Mouse (Mus musculus) liver, embryonic 16.5 days (tissue): ENCODE measurements around the gene Scube2. TPM values are rescaled to one million over a fixed set of nuclear protein-coding genes. Genes with fewer than 3 reads are reported as not detected.

ENCODE experiments used
- ATAC-seq: fragments of 200-750 bp; cut with Nextera tagmentation; 2 replicates; pipeline ENCODE4 v1.8.0; 2017; ENCODE audit warnings: low read depth, mild to moderate bottlenecking, moderate number of reproducible peaks, moderate library complexity
- H3K27ac ChIP-seq: fragments of 300-500 bp; sonication (generic); 2 replicates; pipeline ENCODE4 v1.5.1; 2014; ENCODE audit warnings: mild to moderate bottlenecking, low read length
- H3K27me3 ChIP-seq: fragments of 300-500 bp; sonication (generic); 2 replicates; pipeline ENCODE4 v1.6.1; 2014; ENCODE audit warnings: low read depth, low read length, mixed read lengths; ENCODE audit not compliant: control insufficient read depth, insufficient read depth
- H3K36me3 ChIP-seq: fragments of 300-500 bp; sonication (generic); 2 replicates; pipeline ENCODE4 v1.6.1; 2014; ENCODE audit warnings: mild to moderate bottlenecking; ENCODE audit not compliant: control insufficient read depth, insufficient read depth
- H3K4me1 ChIP-seq: fragments of 300-500 bp; sonication (generic); 2 replicates; pipeline ENCODE4 v1.6.1; 2014; ENCODE audit warnings: low read depth, low read length, mixed read lengths; ENCODE audit not compliant: control insufficient read depth
- H3K4me2 ChIP-seq: fragments of 300-500 bp; sonication (generic); 2 replicates; pipeline ENCODE4 v1.6.1; 2014; ENCODE audit warnings: low read depth, low read length, mixed read lengths
- H3K4me3 ChIP-seq: fragments of 300-500 bp; sonication (generic); 2 replicates; pipeline ENCODE4 v1.5.1; 2014; ENCODE audit warnings: low read depth, mild to moderate bottlenecking, low read length
- H3K9ac ChIP-seq: fragments of 300-500 bp; sonication (generic); 2 replicates; pipeline ENCODE4 v1.6.1; 2014; ENCODE audit warnings: low read depth, low read length
- H3K9me3 ChIP-seq: fragments of 300-500 bp; sonication (generic); replicated peaks from 2 replicates; pipeline ENCODE4 v1.6.1; 2016; ENCODE audit warnings: low read length; ENCODE audit not compliant: control insufficient read depth
- WGBS: fragments of 180-500 bp; shearing (Covaris S2); extraction: QIAGEN DNeasy Blood & Tissue Kit; methylation state at CpG from one replicate; pipeline ENCODE4 v1.1.7; 2014; ENCODE audit not compliant: insufficient replicate concordance; 5-methylcytosine and 5-hydroxymethylcytosine counted together
- polyA plus RNA-seq: library from polyadenylated mRNA; unstranded; fragments of >200 nt; fragmentation: Nextera tagmentation; extraction: Ambion mirVana; gene quantifications from 2 replicates; pipeline ENCODE4 v1.2.1, GENCODE M21; 2015

The Scube2 gene
- polyA plus RNA-seq, 1 experiment from 2014 or later: 0.12 TPM

GRCm38 (mm10) chr7:109795564-109795963 is 69.9 kb downstream of the Scube2 start:
- Histone ChIP-seq H3K9me3 (no peaks in the 10 kb centered on the region), H3K9ac (no peak overlapping the region), H3K27me3 (no peaks in the 10 kb centered on the region), H3K4me2 (no peak overlapping the region), H3K36me3 (no peaks in the 10 kb centered on the region), H3K4me1 (no peaks in the 10 kb centered on the region), H3K4me3 (no peak overlapping the region), H3K27ac (no peak overlapping the region)
- no peak for ATAC-seq
- 43% methylated on average over 5 of the region's 5 CpGs for WGBS

GRCm38 (mm10) chr7:109794556-109794955 is 70.9 kb downstream of the Scube2 start:
- H3K27me3 ChIP-seq: no peaks in the 10 kb centered on the region
- H3K36me3 ChIP-seq: no peaks in the 10 kb centered on the region
- no peak overlapping the region for H3K27ac ChIP-seq
- no peak overlapping the region for H3K4me2 ChIP-seq
- H3K9ac ChIP-seq: no peak overlapping the region
- ATAC-seq: no peak
- WGBS: 59% methylated on average over 2 of the region's 2 CpGs
- no peaks in the 10 kb centered on the region for H3K4me1 ChIP-seq
- no peaks in the 10 kb centered on the region for H3K9me3 ChIP-seq
- H3K4me3 ChIP-seq: no peak overlapping the region

- Histone ChIP-seq H3K4me2 (no peak overlapping the region), H3K27me3 (no peaks in the 10 kb centered on the region), H3K4me1 (no peaks in the 10 kb centered on the region), H3K9me3 (no peaks in the 10 kb centered on the region), H3K4me3 (no peak overlapping the region), H3K27ac (no peak overlapping the region), H3K36me3 (no peaks in the 10 kb centered on the region), H3K9ac (no peak overlapping the region)
- ATAC-seq: no peak
- WGBS: 56% methylated on average over 2 of the region's 2 CpGs
Measured at GRCm38 (mm10) chr7:109792759-109793158, 72.7 kb downstream of the Scube2 start.

GRCm38 (mm10) chr7:109790818-109791217 is 74.7 kb downstream of the Scube2 start:
- no peaks in the 10 kb centered on the region for H3K36me3 ChIP-seq
- ATAC-seq: no peak
- no peaks in the 10 kb centered on the region for H3K27me3 ChIP-seq
- H3K4me2 ChIP-seq: no peak overlapping the region
- H3K27ac ChIP-seq: no peak overlapping the region
- H3K4me3 ChIP-seq: no peak overlapping the region
- 59% methylated on average over 3 of the region's 3 CpGs for WGBS
- H3K4me1 ChIP-seq: no peaks in the 10 kb centered on the region
- no peaks in the 10 kb centered on the region for H3K9me3 ChIP-seq
- H3K9ac ChIP-seq: no peak overlapping the region

GRCm38 (mm10) chr7:109787860-109788259 is 77.6 kb downstream of the Scube2 start:
- Histone ChIP-seq H3K36me3 (no peaks in the 10 kb centered on the region), H3K4me3 (no peak overlapping the region), H3K9ac (no peak overlapping the region), H3K9me3 (no peaks in the 10 kb centered on the region), H3K4me2 (no peak overlapping the region), H3K4me1 (no peaks in the 10 kb centered on the region), H3K27me3 (peaks cover 6% of the 10 kb centered on the region), H3K27ac (no peak overlapping the region)
- no peak for ATAC-seq
- 13% methylated on average over 2 of the region's 2 CpGs for WGBS

GRCm38 (mm10) chr7:109783281-109783680 is 82.2 kb downstream of the Scube2 start:
- WGBS: 44% methylated on average over 7 of the region's 7 CpGs
- Histone ChIP-seq H3K4me3 (no peak overlapping the region), H3K27ac (no peak overlapping the region), H3K36me3 (no peaks in the 10 kb centered on the region), H3K9ac (no peak overlapping the region), H3K27me3 (peaks cover 46% of the 10 kb centered on the region), H3K4me1 (peaks cover 13% of the 10 kb centered on the region), H3K4me2 (no peak overlapping the region), H3K9me3 (no peaks in the 10 kb centered on the region)
- no peak for ATAC-seq

- Histone ChIP-seq H3K27me3 (peaks cover 49% of the 10 kb centered on the region), H3K36me3 (no peaks in the 10 kb centered on the region), H3K9ac (peak within 1 kb of the TSS; percentile 16; the same call in 1 of the 2 replicates), H3K4me2 (peak within 1 kb of the TSS; percentile 74), H3K27ac (no peak within 1 kb of the TSS), H3K4me3 (peak within 1 kb of the TSS; percentile 50), H3K9me3 (no peaks in the 10 kb centered on the region), H3K4me1 (peaks cover 13% of the 10 kb centered on the region)
- ATAC-seq: peak; percentile 82
- WGBS: 3% methylated on average over 52 of the region's 52 CpGs
Measured at GRCm38 (mm10) chr7:109781470-109782203, 83.8 kb downstream of the Scube2 start, which contains the start of gene Nrip3. Gene Nrip3, minus strand, starts transcription at chr7:109782025.

- Histone ChIP-seq H3K36me3 (no peaks in the 10 kb centered on the region), H3K4me2 (peak overlapping the region; percentile 74), H3K9ac (peak overlapping the region; percentile 16; the same call in 1 of the 2 replicates), H3K27ac (no peak overlapping the region), H3K27me3 (peaks cover 49% of the 10 kb centered on the region), H3K4me3 (peak overlapping the region; percentile 50), H3K4me1 (peaks cover 13% of the 10 kb centered on the region), H3K9me3 (no peaks in the 10 kb centered on the region)
- ATAC-seq: peak; percentile 71
- WGBS: 3% methylated on average over 24 of the region's 24 CpGs
Measured at GRCm38 (mm10) chr7:109781087-109781469, 84.4 kb downstream of the Scube2 start.

GRCm38 (mm10) chr7:109772251-109772650 is 93.2 kb downstream of the Scube2 start:
- peaks cover 12% of the 10 kb centered on the region for H3K4me1 ChIP-seq
- no peak for ATAC-seq

More at GRCm38 (mm10) chr7:109772251-109772650, 93.2 kb downstream of the Scube2 start:
- no peaks in the 10 kb centered on the region for H3K36me3 ChIP-seq
- H3K4me3 ChIP-seq: no peak overlapping the region
- H3K9ac ChIP-seq: no peak overlapping the region
- H3K9me3 ChIP-seq: no peaks in the 10 kb centered on the region
- no peak overlapping the region for H3K27ac ChIP-seq
- H3K4me2 ChIP-seq: no peak overlapping the region
- H3K27me3 ChIP-seq: no peaks in the 10 kb centered on the region
